Mouse (Mus musculus) intestine, embryonic 14.5 days (tissue): Measurements from ENCODE around the gene Gm11985. TPM values are rescaled to one million over a fixed set of nuclear protein-coding genes. Genes with fewer than 3 reads are reported as not detected.
A peak's percentile ranks its signal among the peaks of the same experiment; 100 is the strongest.

Experiments used
- ATAC-seq: fragments of 200-750 bp; cut with Nextera tagmentation; replicated peaks from 2 replicates; pipeline ENCODE4 v1.8.0; 2017; ENCODE audit warnings: low read depth, moderate number of reproducible peaks, moderate TSS enrichment, moderate library complexity; ENCODE audit not compliant: low FRiP score, low TSS enrichment
- DNase-seq: peaks from one replicate; pipeline ENCODE4 v3.0.0-alpha.2; 2018; ENCODE audit warnings: low spot score
- H3K27ac ChIP-seq: fragments of 300-500 bp; sonication (generic); 2 replicates; pipeline ENCODE4 v1.5.1; 2014; ENCODE audit warnings: low read depth, mild to moderate bottlenecking, control low read depth
- H3K27me3 ChIP-seq: fragments of 300-500 bp; sonication (generic); replicated peaks from 2 replicates; pipeline ENCODE4 v1.6.1; 2014; ENCODE audit warnings: low read length, control low read depth; ENCODE audit not compliant: control insufficient read depth, insufficient read depth
- H3K36me3 ChIP-seq: fragments of 300-500 bp; sonication (generic); 2 replicates; pipeline ENCODE4 v1.6.1; 2014; ENCODE audit warnings: low read length, control low read depth; ENCODE audit not compliant: control insufficient read depth, insufficient read depth
- H3K4me1 ChIP-seq: fragments of 300-500 bp; sonication (generic); replicated peaks from 2 replicates; pipeline ENCODE4 v1.6.1; 2014; ENCODE audit warnings: low read length, control low read depth, mixed read lengths; ENCODE audit not compliant: control insufficient read depth, insufficient read depth
- H3K4me2 ChIP-seq: fragments of 300-500 bp; sonication (generic); 2 replicates; pipeline ENCODE4 v1.6.1; 2014; ENCODE audit warnings: low read length
- H3K4me3 ChIP-seq: fragments of 300-500 bp; sonication (generic); 2 replicates; pipeline ENCODE4 v1.5.1; 2014; ENCODE audit warnings: low read depth, low read length, control low read depth, mixed read lengths
- H3K9ac ChIP-seq: fragments of 300-500 bp; sonication (generic); 2 replicates; pipeline ENCODE4 v1.6.1; 2014; ENCODE audit warnings: mild to moderate bottlenecking, low read length
- H3K9me3 ChIP-seq: fragments of 300-500 bp; sonication (generic); 2 replicates; pipeline ENCODE4 v1.6.1; 2016; ENCODE audit warnings: low read length, control low read depth; ENCODE audit not compliant: control insufficient read depth
- WGBS: fragments of 180-500 bp; shearing (Covaris S2); extraction: QIAGEN DNeasy Blood & Tissue Kit; methylation state at CpG from one replicate; pipeline ENCODE4 v1.1.7; 2014; 5-methylcytosine and 5-hydroxymethylcytosine counted together
- polyA plus RNA-seq: library from polyadenylated mRNA; unstranded; fragments of >200 nt; fragmentation: Nextera tagmentation; extraction: Ambion mirVana; gene quantifications from 2 replicates; pipeline ENCODE4 v1.2.1, GENCODE M21; 2014

Gene Gm11985
- polyA plus RNA-seq, 1 experiment from 2014 or later = not detected

DNA sequence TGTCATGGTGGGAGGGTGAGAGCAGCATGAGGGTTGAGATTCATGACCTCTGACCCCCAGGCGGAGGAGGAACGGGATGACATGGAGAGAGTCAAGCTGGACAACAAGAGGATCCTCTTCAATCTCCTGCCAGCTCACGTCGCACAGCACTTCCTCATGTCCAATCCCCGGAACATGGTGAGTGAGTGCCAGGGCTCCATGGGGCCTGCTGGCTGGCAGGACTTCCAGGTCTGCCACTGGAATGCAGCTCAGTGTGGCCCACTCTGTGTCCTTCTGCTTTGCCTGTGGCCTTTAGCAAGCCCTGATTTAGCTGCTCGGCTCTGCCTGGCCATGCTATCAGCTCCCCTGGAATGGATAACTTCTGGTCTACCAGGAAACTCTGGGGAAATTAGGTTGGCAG, 28.2 kb downstream of the Gm11985 start:
- H3K4me3 ChIP-seq = no peak overlapping the region
- no peak overlapping the region for H3K4me2 ChIP-seq
- H3K27ac ChIP-seq = peak overlapping the region; percentile 69
- 52% methylated on average over 6 of the region's 6 CpGs for WGBS
- DNase-seq (peak; percentile 53), ATAC-seq (no peak)
- H3K9ac ChIP-seq = no peak overlapping the region
- peaks cover 13% of the 10 kb centered on the region; the same call in 1 of the 2 replicates for H3K4me1 ChIP-seq
- no peaks in the 10 kb centered on the region for H3K27me3 ChIP-seq
- no peaks in the 10 kb centered on the region; the same call in 1 of the 2 replicates for H3K36me3 ChIP-seq
- H3K9me3 ChIP-seq = no peaks in the 10 kb centered on the region

DNA sequence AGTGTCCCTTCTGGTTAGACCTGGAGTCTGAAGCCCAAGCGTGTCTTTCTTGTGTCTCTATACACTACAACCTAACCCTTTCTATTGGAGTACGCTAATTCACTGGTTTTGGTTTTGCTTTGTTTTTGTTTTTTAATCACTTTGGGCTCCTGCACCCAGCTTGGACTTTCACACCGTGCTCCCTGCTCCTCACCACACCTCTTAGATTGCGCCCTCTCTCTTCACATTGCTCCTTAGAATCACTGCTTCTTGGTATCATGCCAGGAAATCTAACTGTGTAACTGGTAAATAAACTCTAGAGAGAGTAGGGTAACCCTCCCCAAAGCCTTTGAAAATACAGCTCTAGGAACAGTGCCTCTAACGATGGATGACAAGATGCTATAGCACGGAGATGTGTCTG, 30.2 kb downstream of the Gm11985 start:
- Histone ChIP-seq H3K4me2 (no peak overlapping the region), H3K4me3 (no peak overlapping the region), H3K36me3 (no peaks in the 10 kb centered on the region; the same call in 1 of the 2 replicates), H3K9ac (no peak overlapping the region), H3K4me1 (peaks cover 13% of the 10 kb centered on the region; the same call in 1 of the 2 replicates), H3K27ac (no peak overlapping the region), H3K9me3 (no peaks in the 10 kb centered on the region), H3K27me3 (no peaks in the 10 kb centered on the region)
- no peak for DNase-seq
- ATAC-seq = no peak
- 88% methylated on average over 6 of the region's 6 CpGs for WGBS

DNA sequence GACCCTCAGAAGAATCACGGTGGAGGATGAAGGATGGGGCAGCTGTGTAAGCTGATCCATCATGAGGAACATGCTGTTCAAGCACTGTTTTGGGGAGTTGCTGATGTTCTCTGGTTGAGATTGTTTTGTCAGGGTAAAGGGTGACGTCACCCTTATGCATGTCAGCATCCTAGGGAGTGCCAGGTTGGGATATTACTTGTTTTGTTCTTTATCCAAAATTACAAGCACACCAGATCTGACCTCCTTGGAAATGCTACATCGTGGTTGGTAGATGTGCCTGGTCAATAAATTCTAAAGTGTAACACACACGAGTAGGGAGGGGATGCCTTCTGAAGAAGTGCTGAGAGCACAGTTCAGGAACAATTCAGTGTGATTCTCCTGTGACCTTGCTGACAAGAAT, 31.9 kb downstream of the Gm11985 start:
- Histone ChIP-seq H3K9ac (no peak overlapping the region), H3K27me3 (no peaks in the 10 kb centered on the region), H3K27ac (no peak overlapping the region), H3K4me3 (no peak overlapping the region), H3K4me2 (no peak overlapping the region), H3K9me3 (no peaks in the 10 kb centered on the region), H3K36me3 (no peaks in the 10 kb centered on the region; the same call in 1 of the 2 replicates), H3K4me1 (peaks cover 13% of the 10 kb centered on the region; the same call in 1 of the 2 replicates)
- no peak for DNase-seq
- WGBS = 52% methylated on average over 4 of the region's 4 CpGs
- no peak for ATAC-seq

DNA sequence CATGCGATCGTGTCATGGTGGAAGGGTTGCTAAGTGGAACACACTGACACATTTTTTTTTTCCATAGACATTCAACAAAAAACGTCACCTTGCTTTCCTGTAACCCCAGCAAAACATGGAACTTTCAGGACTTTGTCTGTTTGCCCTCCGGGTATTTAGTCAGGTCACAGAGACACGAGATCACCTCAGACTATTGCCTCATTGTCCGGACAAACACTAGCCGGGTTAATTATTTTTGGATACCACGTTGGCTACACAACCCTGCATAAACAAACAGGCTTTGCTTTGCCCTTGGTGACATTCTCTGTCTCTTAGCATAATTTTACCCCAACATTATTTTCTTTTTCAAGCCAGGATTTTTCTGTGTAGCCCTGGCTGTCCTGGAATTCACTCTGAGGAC, 35.3 kb downstream of the Gm11985 start:
- WGBS = 70% methylated on average over 8 of the region's 8 CpGs

DNA sequence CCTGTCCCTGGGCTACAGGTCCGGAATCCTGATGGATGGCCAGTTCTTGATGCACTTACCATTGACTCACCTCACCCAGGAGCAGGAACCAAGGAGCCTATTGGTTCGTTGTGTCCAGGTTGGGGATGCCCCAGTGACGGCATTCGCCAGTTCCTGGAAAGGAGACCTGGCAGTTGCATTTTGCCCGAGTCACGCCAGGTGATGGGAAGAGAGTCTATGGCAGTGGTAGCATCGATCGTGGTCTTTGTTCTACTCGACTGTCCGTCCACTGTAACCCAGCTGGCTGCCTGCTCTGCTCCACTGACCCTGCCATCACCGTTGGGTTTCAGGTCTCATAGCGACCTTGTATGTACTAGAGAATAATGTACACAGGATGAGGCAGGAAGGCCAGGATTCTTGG, 36.0 kb downstream of the Gm11985 start:
- no peaks in the 10 kb centered on the region; the same call in 1 of the 2 replicates for H3K36me3 ChIP-seq
- no peak for ATAC-seq
- no peaks in the 10 kb centered on the region for H3K4me1 ChIP-seq
- H3K9ac ChIP-seq = no peak overlapping the region
- WGBS = 93% methylated on average over 12 of the region's 12 CpGs
- H3K4me2 ChIP-seq = no peak overlapping the region
- H3K9me3 ChIP-seq = no peaks in the 10 kb centered on the region
- no peaks in the 10 kb centered on the region for H3K27me3 ChIP-seq
- H3K27ac ChIP-seq = no peak overlapping the region
- no peak overlapping the region for H3K4me3 ChIP-seq
- DNase-seq = no peak

More for the DNA sequence above, 35.3 kb downstream of the Gm11985 start:
- H3K4me1 ChIP-seq = no peaks in the 10 kb centered on the region
- H3K27ac ChIP-seq = no peak overlapping the region
- no peaks in the 10 kb centered on the region for H3K27me3 ChIP-seq
- no peaks in the 10 kb centered on the region; the same call in 1 of the 2 replicates for H3K36me3 ChIP-seq
- no peak overlapping the region for H3K4me2 ChIP-seq
- ATAC-seq (no peak), DNase-seq (no peak)
- H3K9ac ChIP-seq = no peak overlapping the region
- H3K4me3 ChIP-seq = no peak overlapping the region
- no peaks in the 10 kb centered on the region for H3K9me3 ChIP-seq

DNA sequence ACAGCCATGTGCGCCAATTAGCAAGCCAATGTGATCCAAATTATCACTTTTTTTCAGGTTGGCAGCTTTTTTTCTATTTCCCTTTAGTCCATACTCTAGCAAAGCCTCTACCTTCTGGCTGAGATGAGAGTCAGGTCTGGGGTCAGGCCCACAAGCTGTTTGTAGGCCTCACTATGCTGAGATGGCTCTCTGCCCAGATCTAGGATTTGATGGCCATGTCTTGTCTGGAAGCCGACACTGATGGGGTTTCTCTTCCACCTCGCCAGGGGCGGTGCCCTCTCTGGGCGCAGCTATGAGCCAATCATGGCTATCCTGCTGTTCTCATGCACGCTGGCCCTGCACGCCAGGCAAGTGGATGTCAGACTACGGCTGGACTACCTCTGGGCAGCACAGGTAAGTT, 37.9 kb downstream of the Gm11985 start:
- Histone ChIP-seq H3K4me2 (no peak overlapping the region), H3K9me3 (no peaks in the 10 kb centered on the region), H3K9ac (no peak overlapping the region), H3K27me3 (no peaks in the 10 kb centered on the region), H3K27ac (no peak overlapping the region), H3K4me1 (no peaks in the 10 kb centered on the region), H3K4me3 (no peak overlapping the region), H3K36me3 (no peaks in the 10 kb centered on the region; the same call in 1 of the 2 replicates)
- WGBS = 94% methylated on average over 8 of the region's 8 CpGs
- ATAC-seq (no peak), DNase-seq (no peak)

DNA sequence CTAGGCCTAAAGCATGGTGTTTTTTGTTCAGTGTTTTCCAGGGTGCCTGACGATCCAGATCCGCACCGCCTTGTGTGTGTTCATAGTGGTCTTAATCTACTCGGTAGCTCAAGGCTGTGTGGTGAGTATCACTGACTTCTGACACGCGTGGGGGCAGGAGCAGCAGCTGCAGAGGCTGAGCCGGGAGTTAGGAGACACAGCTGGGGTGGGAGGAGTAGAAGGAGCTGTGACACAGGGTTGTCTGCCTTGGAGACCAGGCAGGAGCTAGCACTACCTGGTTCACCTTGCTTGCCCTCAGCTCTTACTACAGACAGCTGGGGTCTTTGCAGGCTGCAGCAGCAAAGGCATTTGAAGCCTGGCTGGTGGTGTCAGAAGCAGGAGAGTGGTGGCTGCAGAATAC, 38.9 kb downstream of the Gm11985 start:
- Histone ChIP-seq H3K9ac (no peak overlapping the region), H3K4me3 (no peak overlapping the region), H3K27me3 (no peaks in the 10 kb centered on the region), H3K27ac (no peak overlapping the region), H3K4me1 (no peaks in the 10 kb centered on the region), H3K36me3 (no peaks in the 10 kb centered on the region; the same call in 1 of the 2 replicates), H3K9me3 (no peaks in the 10 kb centered on the region), H3K4me2 (no peak overlapping the region)
- WGBS = 69% methylated on average over 7 of the region's 7 CpGs
- DNase-seq (no peak), ATAC-seq (no peak)

DNA sequence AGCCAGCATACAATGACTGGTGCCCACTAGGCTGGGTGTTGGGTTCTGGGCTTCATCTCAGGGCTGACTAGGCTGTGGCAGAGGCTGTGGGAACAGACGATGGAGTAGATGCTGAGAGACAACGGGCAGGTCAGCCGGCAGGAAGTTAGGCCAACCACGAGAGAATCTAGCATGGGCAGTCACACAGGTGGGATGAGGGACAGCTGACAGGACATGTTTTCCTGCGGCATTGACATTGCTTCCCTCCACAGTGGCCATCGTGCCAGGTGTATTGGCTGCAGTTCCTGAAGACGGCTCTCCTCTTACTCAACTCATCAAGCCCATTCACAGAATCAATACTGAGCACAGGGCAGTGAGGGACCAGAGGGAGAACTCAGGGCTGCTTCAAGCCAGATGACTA, 40.4 kb downstream of the Gm11985 start:
- H3K36me3 ChIP-seq = no peaks in the 10 kb centered on the region
- no peaks in the 10 kb centered on the region for H3K27me3 ChIP-seq
- no peak overlapping the region for H3K9ac ChIP-seq
- H3K4me3 ChIP-seq = no peak overlapping the region
- H3K4me1 ChIP-seq = peaks cover under 1% of the 10 kb centered on the region; the same call in 1 of the 2 replicates
- ATAC-seq (no peak), DNase-seq (no peak)
- 87% methylated on average over 7 of the region's 7 CpGs for WGBS
- no peak overlapping the region for H3K27ac ChIP-seq
- H3K4me2 ChIP-seq = no peak overlapping the region
- no peaks in the 10 kb centered on the region for H3K9me3 ChIP-seq

DNA sequence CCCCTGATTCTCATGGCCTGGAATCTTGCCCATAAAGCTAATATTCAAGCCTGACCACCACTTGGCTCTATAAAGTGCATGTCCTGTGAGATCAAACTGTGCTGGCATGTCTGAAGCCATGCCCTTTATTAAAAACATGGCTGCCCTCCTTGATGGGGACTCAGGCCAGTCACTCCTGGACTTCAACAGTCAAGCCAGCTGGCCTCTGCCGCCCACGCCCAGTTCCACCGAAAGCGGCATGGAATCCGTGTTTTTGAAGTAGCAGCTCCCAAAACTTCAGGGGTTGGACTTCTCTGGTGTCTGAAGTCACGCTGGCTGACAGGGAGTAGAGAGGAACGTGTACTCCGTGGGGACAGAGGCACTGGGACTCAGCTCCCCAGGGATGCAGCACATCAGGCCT, 40.8 kb downstream of the Gm11985 start:
- H3K9ac ChIP-seq = no peak overlapping the region
- H3K4me3 ChIP-seq = no peak overlapping the region
- H3K36me3 ChIP-seq = no peaks in the 10 kb centered on the region
- ATAC-seq (no peak), DNase-seq (no peak)
- H3K27me3 ChIP-seq = no peaks in the 10 kb centered on the region
- no peaks in the 10 kb centered on the region for H3K9me3 ChIP-seq
- H3K4me1 ChIP-seq = peaks cover 4% of the 10 kb centered on the region
- H3K27ac ChIP-seq = no peak overlapping the region
- WGBS = 92% methylated on average over 8 of the region's 8 CpGs
- no peak overlapping the region for H3K4me2 ChIP-seq
